Mouse (Mus musculus): ENCODE measurements around the gene Pctp.

The Pctp gene

DNA sequence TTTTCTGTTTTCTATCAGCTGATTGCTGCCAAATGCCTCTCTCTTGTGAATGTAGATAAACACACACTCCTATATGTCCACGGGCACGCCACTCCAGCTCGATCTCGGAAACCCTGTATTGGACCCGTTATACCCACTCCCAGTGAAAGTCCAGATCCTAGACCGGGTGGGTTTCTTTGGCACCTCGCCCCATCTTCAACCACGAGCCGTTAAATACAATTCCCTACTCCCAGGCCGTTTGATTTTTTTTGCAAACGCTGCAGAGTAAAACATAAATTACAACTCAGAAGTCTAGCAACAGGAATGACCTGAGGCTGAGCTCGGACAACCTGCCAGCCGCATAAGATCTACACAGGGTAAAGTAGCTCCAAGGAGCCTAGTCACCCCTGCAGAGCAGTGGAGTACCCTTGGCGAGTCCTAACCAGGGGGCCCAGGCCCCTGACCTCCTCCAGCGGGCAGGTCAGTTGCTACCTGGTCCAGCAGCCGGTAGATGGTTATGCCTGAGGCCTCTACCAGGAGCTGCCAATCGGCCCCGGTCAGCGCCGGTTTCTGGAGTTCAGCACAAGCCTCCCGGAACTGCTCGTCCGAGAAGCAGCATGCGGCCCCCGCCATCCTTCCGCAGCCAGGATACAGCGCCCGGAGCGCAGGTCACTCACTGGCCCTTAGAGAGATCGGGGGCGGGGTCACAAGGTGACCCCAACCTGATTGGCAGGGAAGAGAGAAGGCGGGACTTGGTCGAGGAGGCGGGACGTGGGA, at the start of gene Pctp:
Gene Pctp, minus strand, starts transcription at position 664 of the 756 bp plus-strand sequence.
- peak; percentile 77 for DNase-seq

DNA sequence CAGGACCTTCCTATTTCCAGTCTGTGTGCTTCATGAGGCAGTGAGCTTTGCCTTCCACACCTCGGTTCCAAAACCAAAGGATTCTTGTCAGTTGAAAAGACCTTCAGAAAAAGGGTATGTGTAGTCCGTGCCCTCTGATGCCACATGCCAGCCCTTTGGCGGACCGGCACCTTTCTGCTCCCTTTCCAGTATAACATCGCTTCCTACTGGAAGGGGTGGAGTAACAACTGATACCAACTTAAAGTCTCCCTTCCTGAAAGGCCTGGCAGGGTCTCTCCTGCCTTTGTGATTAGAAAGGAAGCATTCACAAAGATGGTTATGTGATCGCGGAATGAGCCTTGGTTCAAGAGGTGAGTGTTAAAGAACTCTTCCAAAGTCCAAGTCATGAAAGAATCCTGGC, 47.3 kb upstream of the Pctp start:
- no peak for DNase-seq

DNA sequence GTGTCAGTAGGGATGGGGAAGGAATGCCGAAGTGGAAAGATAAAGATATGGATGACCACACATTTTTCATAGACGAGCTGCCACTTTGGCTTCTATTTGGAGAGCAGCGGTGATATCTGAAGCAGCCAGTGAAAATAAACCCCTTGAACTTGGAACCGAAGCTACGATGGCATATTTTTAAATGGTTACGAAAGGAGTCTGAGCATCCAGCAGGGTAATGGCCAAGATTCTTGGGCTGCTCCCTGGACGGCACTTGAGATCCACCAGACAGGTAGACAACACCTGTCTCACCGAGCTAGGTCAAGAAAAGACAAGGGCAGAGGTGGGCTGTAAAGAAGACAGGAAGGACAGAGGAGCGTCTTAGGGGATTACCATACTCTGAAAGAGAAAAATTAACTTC, 44.6 kb upstream of the Pctp start:
- no peak for DNase-seq

DNA sequence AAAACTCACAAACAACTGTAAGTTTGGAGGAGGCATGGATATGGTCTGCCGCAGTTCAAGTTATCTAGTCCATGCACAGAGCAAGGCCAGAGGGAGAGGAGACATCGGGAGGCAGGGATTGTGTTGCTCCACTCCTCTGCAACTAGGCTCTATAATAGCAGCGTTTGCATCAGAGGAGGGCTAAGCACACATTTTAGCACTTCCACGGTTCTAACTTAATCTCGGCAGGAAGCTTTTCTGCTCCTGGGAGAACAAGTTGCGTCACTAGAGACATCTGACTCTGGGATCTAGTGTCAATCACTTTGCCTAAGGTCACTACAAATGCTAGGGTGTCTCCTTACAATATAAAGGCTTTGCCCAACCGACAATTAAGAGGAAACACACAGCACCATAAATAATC, 43.5 kb upstream of the Pctp start:
- DNase-seq: no peak

DNA sequence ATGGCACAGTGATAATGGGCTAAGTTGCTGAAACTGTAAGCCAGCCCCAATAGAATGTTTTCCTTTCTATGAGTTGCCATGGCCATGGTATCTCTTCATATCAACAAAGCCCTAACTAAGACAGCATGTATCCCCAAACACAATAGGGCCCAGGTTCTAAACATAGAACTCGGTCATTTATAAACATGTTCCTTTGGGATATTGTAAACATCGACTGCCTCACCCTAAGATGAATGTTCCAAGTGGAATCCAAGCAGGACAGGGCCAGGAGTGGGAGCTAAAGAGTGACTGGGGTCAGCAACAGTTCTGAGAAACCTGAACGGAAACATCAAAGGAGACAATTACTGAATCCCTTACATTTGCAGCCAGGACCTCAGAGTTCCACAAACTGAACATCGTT, 41.8 kb upstream of the Pctp start:
- no peak for DNase-seq

DNA sequence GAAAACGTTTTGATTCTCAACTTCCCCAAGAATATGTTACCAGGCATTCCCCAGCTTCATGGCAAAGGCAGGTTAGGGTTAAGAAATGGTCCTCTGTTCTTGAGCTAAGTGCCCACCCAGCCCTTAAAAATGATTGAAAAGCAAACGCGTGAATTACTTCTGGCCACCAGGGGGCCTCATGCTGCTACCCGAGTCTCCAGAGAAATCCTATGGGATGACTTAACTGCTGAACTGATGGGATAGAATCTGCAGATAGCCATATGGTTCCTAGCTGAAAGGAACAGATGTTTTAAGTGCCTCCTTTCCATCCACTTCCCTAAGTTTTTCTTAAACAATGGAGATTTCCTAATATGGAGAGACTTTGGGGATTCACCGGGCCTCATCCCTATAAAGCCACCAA, 35.3 kb upstream of the Pctp start:
- peak; percentile 11 for DNase-seq

DNA sequence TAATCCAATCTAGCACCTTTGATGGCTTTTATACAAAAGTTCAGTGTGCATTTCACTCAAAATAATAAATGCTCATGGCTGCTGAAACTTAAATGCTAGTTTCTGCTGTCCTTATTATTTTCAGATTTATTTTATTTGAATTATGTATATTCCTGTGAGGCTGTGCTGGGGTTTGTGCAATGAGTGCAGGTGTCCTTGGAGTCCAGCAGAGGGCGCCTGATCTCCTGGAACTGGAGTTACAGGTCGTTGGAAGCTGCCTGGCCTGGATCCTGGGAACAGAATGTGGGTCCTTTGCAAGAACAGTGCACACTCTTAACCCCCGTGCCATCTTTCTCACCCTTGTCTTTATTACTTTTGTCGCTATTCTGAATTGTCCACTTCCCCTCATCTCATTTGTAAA, 33.7 kb upstream of the Pctp start:
- DNase-seq: peak; percentile 12

DNA sequence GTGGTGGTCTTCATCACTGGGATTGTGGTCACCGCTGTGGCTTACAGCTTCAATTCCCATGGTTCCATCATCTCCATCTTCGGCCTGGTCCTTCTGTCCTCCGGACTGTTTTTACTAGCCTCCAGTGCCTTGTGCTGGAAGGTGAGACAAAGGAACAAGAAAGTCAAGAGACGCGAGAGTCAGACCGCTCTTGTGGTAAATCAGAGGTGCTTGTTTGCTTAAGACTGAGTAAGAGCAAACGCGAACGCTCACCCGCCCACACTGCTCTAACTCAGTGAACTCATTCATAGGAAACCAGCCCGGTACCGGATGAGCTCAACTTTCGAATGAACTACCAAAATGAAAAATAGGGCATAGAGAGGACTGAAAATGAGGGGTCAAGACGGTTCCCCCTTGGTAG, 32.8 kb upstream of the Pctp start:
- DNase-seq: no peak

DNA sequence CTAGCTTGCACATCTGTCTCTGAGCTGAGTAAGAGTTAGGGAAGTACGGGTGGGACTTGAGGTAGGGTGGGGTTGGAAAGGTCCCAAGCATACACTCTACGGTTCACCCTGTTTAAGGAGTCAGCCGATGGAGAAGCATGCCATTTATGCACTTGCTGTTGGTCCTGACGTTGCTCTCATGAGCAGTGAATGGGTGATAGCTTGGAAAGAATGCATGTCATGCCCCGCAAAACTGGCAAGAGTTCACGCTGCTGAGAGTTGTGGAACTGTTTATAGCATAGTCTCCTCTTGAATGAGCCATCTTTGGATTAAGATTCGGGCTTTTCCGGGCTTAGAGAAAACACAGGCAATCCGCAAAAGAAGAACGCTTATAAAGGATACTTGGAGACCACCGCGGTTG, 32.0 kb upstream of the Pctp start:
- DNase-seq: no peak

DNA sequence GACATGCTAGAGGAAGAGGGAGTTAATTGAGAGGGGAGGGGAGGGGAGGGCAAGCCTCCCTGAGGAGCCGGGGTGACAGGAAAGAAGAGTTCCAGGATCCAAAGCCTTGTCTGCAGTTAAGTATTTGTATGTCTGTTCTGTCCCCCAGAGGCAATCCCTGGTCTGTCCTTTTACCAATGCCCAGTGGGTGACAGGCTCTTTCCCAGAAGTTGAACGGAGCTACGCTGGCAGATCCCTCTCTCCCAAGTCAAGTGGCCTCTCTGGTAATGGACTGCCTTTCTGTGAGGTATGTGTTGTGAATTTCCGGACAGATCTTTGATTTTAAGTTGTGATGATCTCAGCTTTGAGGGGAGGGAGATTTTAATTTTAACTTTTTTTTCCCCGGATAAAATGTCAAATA, 30.7 kb upstream of the Pctp start:
- DNase-seq: no peak

DNA sequence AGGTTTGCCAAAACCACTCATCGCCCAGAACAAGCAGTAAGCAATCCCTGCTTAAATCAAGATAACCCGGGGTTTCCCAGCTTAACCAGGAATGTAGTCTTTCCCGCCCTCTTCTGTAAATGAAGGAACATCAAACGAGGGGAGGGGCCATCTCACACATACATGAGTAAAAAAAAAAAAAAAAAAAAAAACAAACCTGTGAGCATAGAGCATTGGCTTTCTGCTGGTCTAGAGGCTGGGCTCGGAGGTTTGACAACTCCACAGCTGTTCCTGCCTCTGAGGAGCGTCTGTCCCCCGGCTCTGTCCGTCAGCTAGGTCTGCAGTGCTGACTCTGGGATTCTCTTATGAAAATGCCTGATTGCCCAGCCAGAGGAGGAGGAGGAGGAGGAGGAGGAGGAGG, 30.1 kb upstream of the Pctp start:
- no peak for DNase-seq

DNA sequence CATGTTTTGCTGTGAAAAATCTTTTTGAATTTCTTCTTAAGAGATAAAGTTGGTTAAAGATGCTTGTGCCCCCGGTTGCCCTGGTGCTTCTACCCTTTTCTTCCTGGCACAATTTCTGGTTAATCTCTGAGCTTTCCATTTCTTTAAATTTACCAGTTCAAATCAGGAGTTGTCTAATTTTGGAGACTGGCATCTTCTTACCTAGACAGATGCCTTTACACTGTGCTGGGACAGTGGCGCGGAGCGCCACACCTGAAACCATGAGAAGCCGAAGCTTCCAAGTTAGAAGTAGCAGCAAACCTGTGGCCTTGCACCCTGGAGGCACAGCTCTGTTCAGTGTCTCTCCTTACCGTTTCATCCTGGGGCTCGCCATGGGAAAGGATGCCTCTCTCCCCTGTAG, 28.4 kb upstream of the Pctp start:
- DNase-seq: no peak

DNA sequence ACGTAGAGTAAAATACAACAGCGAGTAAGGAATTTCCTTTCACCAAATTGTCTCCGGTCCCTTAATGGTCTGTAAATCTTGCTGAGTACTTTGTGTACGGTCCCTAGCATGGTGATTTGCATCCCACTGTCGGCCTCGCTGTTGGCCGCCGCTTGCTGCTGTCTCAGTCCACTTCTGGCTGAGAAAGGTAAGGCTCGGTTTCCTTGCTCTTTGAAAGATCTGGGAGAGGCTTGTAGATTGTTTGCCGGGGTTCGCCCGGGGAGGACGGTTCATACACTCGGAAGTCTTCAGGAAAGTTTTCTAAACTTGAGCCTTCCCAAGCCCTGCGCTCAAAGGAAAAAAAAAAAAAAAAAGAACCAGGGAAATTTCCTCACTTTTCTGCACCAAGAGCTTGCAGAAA, 27.9 kb upstream of the Pctp start:
- DNase-seq: no peak

DNA sequence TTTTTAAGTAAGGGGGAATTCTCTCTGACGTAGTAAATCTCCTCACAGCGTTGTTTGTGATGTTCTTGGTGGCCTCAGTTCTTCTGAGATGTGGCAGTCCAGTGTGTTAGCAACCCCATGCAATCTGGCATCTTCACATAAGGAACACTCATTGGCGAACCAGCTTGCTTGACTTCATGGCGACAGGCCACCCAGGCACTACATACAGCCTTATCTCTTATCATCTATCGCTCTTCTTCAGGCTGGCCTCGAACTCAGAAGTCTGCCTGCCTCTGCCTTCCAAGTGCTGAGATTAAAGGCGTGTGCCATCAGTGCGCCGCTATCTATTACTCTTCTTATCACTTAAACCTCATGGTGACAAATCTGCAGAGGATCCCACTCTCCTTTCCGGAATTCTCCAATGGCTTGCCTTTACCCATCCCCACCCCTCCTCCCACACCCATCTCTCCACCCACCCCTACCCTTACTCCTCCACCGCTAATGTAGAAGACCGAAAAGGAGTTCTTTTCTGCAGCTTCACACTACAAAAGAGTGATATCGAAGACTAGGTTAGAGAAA, 27.2 kb upstream of the Pctp start, which contains the start of gene Tmem100:
Gene Tmem100, plus strand, starts transcription at position 508 of the 558 bp plus-strand sequence.
- DNase-seq: no peak

DNA sequence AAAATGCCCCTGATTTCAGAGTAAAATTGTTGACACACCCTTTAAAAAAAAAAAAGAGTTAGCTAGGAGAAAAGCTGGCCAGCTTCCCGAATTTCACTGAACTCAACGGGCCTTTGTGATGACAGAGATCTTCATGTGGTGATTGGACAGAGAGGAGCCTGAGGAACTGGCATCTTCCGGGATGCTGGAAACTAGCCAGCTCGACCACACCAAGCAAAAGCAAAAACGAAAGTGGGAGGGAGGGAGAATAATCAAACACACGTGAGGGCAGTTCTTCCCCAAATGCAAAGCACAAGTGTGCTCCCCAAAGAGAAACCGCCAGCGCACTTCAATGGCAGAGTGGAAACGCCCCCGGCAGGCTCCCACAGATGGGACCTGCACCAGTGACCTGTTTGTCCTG, 26.7 kb upstream of the Pctp start:
- DNase-seq: no peak

DNA sequence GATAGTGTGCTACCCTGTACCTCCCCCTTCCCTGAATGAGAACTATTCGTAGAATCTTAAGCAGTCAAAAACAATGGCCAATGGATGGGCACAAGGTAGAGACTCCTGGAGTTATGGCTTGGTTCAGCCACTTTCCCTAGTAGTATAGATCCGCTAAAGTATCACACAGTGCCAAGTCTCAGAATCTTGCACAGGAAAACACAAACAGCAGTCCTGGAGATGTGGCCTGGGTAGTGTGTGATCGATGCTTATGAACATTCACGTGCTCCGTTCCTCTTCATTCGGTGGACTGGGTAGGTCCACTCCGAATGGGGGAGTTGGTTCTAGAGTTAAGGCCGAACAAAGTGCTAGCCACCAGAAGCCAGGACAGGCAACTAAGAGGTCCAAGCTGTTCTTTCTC, 26.1 kb upstream of the Pctp start:
- no peak for DNase-seq

DNA sequence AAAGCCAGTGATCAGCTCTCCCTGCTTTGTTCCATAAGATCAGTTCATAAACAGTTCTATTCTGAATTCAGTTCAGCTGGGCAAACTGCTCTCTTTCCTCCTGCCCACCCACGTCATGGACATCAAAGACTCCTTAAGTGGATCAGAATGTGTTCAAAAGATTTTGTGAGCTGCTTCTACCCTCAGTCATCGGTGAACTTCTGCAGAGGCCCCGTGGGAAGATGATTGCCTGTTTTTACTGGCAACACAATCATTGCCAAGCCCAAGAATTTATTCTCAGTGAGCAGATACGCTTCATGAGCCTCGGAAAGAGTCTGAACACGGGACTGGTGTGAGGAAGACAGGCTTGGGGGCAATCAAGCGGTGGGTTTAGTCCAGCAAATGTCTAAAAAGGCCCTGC, 24.5 kb upstream of the Pctp start:
- DNase-seq: no peak

DNA sequence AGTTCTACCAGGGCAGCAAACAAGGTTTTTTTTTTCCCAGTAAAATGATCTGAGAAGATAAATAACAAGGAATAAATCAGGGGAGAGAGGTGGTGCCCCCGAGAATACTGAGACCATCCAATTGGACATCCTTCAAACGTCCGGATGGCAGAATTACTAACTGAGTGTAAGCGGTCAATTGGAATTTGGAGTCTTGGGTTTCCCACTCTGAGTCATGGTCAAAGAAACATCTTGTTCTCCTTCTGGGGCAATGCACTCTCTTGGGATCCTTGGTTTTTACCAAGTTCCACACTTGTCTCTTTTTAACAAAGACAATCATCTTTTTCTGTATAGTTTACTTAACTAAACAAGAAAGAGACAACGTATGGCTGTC, 24.1 kb upstream of the Pctp start:
- DNase-seq: no peak

DNA sequence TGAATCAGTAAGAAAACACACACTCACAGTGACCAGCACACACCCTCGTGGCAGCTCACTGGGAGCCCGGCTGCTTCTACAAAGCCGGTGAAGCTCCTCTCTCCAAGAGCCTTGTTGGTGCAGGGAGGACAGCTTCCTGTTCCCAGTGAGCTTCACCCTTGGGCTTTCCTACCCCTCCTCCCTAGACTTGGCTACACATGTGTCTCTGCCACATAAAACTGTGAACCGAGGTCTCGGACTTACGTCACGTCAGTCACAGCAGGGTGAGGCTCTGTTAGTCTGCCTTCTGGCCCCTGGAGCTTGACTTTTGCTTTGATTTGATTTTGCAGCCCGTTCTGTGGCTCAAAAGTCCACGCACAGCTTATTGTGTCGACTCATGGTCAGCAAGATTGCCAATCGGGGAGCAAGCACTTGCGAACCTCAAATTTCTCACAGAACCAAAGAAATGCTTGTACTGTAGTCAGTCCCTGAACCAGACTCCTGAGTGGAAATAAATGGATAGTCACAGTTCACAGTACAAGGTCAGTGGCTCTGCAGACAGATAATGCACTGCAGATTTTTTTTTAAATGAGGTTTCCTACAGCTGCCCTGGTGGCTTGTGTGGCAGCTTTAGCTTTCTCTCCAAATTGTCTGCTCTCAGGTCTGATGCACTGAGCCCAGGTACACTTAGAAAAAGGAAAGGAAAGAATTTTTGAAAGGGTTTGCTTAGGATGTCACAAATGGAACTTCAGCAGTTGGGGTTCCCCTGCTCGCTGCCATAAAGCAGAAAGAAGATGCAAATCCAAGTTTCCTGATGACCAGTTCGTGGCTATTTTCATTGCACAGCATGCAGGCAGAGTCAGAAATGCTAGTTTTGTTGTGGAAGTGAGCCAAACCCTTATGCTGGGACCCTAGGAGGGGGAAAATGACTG, 23.5 kb upstream of the Pctp start:
- no peak for DNase-seq

DNA sequence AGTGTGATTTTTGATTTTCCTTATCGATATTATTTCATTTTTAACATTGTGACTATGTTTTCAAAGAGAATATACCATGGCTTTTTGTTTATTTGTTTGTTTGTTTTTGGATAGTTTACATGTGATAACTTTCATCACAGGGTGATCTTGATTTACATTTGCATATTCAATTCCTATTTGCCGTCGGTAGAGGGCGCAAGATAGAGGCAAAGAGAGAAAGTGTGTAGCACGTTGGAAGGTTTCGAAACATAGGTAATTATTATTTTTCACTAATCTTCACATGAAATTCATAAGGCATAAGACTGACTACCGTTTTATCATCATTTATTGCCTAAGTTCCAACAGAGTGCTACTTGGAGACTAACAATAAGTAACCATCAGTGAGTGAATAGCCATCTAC, 16.5 kb upstream of the Pctp start:
- DNase-seq: peak; percentile 46

DNA sequence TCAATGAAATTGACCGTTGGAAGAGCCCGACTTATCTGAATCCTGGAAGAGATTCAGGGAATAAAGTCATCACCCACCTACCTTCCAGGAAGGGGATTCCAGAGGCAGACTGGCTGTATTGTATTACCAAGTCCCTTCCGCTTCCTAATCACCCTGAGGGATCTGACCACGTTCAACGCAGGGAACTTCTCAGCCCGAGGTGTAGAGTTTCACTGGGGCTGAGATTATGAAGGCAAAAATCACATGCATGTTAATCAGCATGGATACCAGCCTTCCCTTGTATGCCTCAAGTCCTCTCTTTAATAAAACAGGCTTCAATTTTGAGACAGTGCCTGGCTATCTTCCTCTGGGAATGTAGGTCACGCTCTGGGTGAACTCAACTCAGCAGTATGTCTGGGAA, 12.6 kb upstream of the Pctp start:
- no peak for DNase-seq

DNA sequence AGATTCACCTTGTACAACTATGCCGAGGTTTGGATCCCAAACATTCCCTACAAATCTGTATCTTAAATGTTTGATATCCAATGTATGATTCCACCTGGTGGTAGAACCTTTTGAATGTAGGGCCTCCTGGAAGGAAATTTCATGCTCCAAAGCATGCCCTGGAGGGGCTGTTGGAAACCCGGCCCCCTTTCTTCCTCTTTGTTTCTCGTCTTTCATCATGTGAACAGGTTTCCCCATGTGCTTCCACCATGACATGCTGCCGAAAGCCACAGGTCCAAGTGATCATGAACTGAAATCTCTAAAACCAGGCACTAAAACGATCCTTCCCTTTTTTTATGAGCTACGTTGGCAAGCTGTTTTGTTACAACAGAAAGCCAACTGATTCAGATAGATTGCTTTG, 11.0 kb upstream of the Pctp start:
- no peak for DNase-seq

DNA sequence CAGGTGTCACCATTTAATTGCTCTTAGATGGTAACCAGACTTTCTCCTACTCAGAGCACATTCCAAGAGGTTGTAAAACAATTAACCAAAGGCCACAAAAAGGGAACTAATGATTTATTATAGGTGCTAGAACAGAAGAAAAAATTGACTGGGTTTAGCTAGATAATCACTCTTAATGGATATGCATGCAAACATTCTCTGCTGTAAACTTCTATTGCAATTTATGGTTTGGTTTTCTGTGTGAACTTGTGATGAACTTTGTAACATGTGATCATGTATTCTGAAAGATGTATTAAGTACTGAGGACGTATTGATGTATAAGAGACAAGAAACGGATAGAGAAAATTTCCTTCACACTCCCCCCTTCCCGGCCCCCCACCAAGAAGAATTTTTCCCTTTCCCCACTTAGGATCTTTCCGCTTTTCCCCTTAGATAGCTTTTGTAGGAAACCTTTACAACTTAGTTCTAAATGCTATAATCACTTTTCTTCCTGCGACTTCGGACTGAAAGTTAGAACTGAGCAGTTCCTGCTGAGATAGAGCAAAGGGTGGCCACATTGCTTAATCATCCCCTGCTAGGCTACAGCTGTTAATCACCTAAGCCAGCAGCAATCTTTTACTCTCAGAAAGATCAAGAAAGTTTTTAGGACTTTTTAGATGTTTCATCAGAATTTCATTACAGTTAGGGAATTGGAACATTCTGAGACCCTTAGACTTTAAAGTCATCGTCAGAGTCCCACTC, 5.3 kb upstream of the Pctp start:
- no peak for DNase-seq

All from thymus, postnatal 4 days (tissue).